Mouse (Mus musculus) mouse embryonic stem cell (cell line): ENCODE data around the gene Tspo.

ENCODE experiments used
- in situ Hi-C, 2 experiments: fragments of 300-500 bp; cut with MboI; formaldehyde crosslinking; loops; 1 replicate in 1 of 2; 3 replicates in 1 of 2; pipeline ENCODE4 v1.14.3; 2019 to 2020; ENCODE audit warnings: low sequenced_read_pairs in 2 of 2, low pct_unique_long_range_greater_than_20kb in 1 of 2, mixed read lengths in 1 of 2; ENCODE audit not compliant: unreplicated experiment in 1 of 2

Gene Tspo

DNA sequence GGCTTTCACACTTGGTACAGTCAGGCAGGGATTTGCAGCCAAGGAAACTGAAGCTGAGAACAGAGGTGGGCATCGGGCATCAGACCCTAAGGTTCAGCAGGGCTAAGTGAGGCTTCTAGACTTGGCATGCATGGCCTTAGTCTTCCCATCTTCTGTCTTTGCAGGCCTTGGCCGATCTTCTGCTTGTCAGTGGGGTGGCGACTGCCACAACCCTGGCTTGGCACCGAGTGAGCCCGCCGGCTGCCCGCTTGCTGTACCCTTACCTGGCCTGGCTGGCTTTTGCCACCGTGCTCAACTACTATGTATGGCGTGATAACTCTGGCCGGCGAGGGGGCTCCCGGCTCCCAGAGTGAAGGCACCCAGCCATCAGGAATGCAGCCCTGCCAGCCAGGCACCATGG lies 10.2 kb downstream of the Tspo start:
- in situ Hi-C loops = no loop called here

DNA sequence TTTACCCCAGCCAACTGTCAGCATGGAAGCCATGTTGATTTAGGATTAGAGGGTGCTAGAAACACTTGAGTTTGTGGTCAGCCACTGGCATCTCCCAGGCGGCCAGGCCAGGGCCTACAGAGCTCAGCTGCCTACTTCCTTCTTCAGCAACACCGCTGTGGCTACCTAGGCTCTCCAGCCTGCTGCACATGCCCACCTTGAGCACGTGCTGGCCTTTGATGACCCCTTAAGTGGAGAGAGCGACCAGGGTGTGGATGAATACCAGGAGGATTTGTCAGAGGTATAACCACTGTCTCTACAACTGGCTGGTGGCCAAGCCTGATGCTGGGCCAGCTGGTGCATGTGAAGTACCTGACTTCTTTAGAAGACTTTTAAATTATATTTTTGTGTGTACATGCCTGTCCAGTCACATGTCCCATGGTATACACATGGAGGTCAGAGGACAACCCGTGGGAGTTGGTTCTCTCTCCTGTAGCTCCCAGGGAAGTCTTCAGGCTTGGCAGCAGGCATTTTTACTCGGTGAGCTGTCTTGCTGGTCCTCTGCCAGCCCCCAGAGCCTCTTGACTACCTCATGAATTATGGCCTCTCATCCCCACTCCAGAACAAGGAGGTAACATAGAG lies 11.4 kb downstream of the Tspo start:
- in situ Hi-C loops = no loop called here

DNA sequence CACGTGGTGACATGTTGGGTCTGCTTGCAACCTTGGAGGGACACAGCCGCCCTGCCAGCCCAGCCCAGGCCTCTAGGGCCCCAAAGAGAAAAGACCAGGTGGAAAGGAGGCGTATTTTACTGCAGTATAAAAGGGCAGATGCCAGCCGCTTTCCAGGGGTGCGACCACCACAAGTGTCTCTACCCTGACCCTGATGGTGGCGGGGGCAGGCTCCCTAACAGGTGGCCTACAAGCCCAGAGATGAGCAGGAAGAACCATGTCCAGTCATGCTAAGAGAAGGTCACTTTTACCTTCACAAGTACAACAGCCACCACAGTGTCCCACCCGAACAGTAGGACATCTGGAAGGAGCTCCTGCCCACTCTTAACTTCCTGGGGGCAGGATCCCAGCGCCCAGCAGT lies 12.2 kb downstream of the Tspo start:
- in situ Hi-C loops = no loop called here

DNA sequence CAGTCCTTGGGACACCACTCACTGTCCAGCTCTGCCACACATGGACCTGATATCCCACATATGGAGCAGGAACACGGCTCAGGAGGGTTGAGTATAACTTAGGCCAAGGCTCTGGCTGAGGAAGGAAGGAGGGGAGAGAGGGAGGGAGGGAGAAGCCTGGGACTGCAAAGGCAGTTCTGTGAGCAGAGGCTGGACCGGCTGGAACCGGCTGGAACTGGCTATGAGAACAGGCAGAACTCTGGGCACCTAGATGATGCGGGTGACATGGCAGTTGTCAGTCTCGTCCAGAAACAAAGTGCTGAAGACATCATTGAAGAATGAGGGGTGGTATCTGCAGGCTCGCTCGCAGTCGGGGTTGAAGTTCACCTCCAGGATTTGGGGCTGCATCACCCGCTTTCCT lies 13.3 kb downstream of the Tspo start:
- in situ Hi-C loops = no loop called here

DNA sequence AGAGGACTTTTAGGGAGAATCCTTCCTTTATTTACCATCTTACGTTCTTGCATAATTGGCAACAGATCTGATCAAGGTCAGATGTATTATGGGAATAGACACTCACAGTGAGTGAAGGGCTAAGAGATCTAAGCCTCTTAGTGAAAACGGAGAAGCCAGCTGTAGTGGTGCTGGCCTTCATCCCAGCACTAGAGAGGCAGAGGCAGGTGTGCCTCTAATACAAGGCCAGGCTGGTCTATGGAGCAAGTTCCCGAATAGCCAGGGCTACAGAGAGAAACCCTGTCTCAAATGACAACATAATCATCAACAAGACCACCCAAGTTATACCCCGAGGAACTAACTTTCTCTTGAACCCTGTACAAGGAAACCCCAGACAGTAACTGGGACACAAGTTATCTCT lies 19.5 kb downstream of the Tspo start:
- in situ Hi-C loops = no loop called here

DNA sequence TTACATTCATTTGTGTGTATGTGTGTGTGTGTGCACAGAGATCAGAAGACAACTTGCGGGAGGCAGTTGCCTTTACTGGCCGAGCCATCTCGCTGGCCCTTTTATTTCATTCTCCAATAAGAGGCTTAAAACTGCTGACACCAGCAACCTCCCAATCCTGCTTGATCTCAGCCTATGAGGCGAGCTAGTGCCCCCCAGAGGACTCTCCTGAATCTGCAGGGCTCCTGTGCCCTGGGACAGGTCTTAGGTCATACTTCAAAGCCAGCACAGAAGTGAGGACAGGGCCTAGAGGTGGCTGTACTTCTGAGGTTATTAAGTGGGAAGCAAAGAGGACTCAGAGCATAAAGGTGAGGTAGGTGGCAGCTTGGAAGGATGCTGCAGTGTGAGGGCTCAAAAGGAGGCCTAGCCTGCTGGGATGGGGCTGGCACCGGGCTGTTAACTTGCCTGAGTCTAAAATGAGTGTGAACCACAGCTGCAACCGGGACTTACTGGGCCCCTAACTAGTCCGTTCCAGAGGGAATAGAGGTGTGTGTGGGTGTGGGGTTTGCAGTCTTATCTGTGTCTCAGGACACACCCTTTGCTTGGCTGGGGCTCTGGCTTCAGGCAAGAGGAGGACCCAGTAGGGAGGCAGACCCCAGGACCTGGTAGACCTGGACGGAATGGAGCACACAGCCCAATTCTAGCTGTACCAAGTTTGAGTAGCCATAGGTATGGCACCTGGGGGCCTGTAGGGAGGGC lies 20.2 kb downstream of the Tspo start:
- in situ Hi-C loops = no loop called here

DNA sequence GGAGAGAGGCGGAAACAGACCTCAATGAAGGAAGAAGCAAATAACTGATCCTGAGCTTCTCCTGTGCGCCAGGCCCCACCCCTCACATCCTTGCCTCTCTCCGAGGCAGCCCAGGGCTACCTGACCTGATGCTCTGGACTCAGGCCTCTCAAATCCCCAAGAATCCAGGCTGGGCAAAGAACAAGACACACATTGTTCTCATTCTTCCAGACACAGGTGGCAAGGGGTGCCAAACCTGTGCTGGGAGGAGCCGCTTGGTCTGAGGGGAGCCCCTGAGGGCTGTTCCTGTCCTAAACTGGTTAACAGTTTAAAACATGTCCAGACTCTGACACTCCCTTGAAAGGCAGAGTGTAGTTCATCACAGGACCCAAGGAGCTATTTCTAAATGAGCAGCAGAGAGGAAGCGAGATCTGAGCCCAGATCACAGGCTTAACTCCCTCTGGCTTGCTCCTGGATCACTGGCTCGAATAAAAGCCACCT lies 21.4 kb downstream of the Tspo start:
- in situ Hi-C loops = no loop called here

DNA sequence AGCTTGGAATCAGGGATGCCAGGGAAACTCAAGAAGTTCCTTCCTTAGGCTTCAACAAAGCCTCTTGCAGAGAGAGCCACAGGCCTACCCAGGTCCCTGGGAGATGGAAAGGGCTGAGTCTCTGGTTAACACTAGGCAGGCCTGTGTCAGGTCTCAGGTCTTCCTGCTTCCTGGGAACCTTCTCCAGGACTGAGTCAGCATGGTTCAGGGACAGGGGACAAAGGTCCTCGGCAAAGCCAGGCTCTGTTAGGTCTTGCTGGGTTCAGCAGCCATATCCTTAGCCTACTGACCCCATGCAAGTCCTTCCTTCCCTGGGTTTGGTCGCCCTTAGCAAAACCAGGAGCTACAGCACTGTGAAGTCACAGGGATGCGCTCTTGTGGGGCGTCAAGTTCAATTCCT lies 27.4 kb downstream of the Tspo start:
- in situ Hi-C loops = no loop called here

DNA sequence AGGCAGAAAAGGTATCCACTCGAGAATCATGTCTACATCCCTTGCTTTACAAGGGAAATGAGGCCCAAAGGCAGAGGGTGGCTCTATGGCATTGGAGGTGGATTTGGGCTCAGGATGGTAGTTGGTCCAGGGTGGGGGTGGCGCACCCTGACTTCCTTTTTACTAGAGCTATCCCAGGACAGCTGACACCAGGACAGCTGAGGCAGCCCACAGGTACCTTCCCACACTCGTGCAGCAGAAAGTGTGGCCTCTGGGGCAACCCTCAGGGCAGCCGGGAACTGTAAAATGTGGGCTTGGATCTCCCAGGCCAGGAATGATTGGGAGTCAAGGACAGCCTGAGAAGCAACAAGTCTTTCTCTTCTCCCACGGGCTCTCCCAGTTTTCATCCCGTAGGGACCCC lies 28.4 kb downstream of the Tspo start:
- in situ Hi-C loops = no loop called here

DNA sequence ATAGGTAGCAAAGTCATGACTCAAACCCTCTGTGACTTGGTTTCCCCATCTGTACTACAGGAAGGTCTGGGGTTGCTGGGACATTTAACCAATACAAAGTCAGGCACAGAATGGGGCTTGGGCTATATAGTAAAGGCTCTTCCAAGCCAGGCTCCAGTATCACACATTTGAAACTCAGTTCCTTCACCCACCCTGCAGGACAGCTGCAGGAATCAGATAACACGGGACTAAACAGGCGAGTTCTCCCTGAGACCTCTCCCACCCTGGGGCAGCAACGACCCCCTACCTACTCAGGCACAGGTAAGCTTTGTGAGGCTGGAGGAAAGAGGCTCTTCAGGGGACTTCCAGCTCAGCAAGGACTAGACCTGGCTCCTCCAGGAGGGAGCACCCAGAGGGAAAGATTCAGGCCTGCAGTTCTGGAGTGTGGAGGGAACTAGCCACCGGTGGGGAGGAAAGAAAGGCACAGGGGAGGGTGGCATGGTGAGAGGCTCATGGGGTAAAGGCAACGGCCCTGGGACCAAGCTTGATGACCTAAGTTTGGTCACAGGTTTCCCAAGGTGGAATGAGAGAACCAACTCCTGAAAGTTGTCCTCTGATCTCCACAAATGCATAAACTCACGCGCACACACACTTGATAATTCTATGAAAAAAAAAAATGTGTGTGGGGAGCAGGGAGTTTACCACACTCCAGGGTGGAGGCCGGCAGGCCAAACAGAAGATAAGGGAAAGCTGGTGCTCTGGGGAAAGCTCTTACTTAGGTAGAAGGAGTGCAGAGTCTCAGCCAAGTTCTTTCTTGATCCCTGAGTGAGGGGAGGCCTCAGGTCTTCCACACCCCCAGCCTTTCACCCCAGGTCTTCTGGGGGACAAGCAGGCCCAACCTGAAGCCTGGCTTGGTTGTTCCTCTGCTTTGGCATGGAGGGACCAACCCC lies 29.1 kb downstream of the Tspo start:
- in situ Hi-C loops = no loop called here

DNA sequence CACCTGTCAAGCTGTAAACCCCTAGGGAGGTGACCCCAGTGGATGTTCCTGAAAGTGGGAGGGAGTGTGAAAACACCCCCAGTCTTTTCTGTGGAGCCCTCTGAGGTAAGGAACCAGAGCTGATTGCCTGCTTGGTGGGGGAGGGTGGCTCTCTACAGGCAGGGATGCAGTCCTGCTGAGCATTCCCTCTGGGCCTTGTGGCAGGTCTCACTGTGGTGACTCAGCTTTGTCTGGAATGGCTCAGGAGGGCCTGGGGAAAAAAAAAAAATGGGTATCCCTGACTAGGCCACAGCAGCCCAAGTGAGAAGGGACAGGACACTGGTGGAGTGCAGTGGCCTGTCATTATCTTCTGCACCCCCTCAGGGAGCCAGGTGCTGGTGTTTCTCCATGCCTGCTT lies 29.8 kb downstream of the Tspo start:
- in situ Hi-C loops = no loop called here

DNA sequence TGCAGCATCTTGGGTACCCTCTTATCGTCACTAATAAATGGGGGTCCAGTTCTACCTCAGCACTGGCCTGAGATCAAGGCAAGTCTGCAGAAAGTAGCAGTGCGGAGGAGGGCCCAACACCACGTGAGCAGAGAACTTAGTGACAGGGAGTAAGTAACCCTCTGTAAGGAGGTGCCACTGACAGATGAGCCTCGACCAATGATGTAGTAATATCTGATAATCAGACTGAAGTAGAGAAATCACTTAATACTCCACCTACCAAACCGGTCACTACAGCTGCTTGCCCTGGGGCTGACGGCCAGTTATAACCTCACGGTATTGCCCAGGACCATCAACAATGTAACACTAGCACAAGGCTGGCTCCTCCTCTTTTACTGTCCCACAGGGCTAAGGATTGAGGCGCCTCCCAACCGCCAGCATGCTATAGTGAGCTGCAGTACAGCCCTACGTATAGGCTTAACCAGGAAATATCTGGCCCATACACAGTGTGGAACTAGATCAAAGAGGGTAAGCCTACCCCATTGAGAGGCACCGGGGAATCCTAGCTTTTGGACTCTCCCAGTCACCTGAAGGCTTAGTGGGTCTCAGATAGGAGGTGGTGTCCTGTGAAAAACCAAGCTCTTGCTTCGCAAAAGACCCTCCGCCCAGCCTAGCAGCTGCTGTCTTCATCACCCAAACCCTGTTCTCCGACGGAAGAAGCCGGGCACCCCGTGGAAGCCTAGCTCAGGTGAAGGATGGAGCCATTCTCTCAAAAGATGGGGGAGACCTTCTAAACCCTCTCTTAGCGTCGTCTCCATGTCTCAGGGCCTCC lies 30.5 kb downstream of the Tspo start:
- in situ Hi-C loops = no loop called here

DNA sequence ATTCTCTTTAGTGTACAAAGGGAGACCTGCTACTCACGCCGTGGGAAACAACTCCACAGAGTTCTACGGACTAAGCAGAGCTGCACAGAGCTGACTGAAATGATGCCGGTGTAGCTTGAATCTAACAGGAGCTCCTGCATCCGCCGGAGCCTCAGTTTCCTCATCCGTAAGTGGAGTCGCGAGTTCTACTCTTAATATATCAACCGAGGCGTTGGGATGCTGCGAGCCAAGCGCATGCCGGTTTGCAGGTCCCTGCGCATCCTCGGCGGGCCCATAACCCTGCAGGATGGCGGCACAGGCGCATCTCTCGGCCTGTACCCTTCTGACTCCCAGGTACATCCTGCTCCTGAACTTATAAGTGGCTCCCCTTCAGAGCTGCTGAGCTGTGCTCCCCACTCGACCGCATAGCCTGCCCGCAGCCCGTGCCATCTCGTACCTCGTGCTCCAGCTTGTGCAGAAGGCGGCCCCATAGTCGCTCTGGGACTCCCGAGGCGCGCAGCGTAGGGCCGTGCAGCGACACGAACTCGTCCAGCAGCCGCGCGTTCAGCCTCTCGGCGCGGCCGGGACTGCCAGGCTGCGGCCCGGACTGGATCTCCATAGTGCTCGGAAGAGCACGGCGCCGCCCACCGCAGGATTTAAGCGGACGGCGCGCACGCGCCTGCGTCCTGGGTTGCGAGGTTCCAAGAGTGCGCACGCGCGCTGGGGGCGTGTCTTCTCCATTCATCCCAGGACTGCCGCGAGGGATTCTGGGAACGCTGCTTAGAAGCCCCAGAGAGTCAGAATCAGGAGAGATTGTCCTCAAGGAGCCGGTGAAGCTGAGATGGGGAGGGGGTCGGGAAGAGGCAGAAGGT lies 31.3 kb downstream of the Tspo start, which contains the start of gene Ttll12:
Ttll12 (minus strand) TSS at position 645 of the 851 bp plus-strand sequence.
- in situ Hi-C loops = no loop called here

DNA sequence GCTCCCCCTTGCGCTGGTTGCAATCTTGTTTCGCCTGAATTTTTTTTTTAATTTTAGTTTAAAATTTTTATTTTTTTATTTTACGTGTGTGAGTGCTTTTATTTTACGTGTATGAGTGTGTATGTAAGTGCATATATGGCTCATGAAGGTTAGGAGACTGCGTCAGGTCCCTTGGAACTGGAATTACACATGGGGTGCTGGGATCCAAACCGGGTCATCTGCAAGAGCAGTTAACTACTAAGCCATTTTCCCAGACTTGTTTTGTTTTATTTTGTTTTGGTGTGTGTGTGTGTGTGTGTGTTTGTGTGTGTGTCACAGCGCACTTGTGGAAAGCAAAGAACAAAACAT lies 31.9 kb downstream of the Tspo start:
- in situ Hi-C loops = no loop called here

DNA sequence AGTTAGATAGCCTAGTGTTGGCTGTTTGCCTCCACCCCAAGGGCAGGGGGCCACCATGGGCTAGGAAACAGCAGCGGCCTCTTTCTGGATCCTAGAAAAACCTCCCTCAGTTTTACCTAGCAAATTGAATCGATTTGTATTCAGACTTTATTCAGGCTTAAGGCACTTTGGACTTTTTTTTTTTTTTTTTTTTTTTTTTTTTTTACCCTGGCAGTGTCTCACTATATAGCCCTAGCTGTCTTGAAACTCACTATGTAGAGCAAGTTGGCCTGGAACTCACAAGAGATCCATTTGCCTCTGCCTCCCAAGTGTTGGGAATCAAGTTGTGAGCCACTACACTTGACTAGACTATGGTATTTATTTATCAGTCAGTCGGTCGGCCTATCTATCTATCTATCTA lies 33.4 kb downstream of the Tspo start:
- in situ Hi-C loops = no loop called here

DNA sequence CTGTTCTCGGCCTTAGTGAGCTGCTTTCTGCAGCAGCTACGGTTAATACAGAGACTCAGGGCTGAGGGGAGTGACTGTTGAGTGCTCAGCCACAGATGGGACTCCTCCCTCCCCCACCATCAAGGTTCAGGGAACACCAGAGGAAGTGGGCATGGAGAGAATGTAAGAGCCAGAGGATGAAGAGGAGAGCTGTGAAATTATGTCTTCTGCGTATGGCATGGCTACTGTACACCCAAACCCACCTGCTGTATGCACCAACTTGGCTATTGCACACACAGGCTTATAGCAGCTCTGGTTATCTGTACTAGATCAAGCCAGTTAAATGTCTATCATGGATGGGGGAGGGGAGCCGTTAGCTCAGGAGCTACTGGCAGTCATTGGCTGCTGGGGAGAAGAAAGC lies 37.8 kb downstream of the Tspo start:
- in situ Hi-C loops = no loop called here

DNA sequence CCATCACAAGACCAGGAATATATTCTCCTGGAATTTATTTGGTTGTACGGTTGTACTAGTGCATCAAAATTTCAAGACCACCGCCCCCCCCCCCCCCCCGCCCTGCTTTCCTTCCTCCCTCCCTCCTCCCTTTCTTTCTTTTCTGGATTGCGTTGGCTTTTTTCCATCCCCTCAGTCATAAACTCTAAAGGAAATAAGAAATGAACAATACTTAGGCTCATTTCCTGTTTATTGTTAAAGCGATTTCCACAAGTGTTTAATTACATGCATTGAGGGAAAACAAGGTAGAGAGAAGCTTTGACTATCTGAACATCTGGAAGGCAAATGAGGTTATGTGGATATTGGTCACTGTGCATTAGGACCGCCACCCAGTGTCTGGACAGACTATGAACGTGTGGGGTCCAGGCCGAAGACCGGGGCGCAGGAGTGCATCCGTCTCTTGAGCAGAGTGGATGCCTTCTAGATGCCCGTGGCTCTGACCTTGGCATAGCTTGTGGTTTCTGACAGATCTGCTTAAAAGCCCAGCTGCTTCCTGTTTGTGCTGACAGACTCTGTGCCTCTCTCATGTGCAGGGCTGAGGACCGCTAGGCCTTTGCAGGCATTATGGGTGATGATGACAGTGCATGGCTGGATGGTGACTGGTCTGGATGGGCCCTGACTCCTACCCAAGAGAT lies 39.1 kb downstream of the Tspo start:
- in situ Hi-C loops = no loop called here
